Mouse (Mus musculus): ENCODE results near the gene Plekha6.

DNA sequence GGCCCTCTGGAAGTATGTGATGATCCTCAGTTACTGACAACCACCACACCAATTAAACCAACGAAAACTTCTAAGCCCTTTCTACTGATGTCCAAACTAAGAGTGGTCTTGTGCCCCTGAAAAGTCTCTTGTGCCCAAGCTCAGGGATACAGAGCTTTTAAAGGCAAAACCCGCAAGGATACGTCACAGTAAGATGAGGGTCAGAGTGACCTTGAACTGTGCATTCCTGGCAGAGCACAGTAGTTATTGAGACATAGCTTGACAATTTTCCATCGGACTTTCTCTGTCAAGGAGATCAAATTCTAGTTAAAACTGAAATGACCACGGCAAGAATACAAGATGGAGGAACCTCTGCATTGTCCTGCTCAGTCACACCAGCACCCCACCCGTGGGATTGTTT lies 42.8 kb upstream of the Plekha6 start:
- TF ChIP-seq CTCF (IDR thresholded peaks at IDR 0.05; ENCODE audit: extremely low read depth, insufficient read length, insufficient replicate concordance, low read depth, low read length) (no peak), POLR2A (IDR thresholded peaks at IDR 0.05; ENCODE audit: low read depth, low read length) (no peak)

All from small intestine, adult 2 months (tissue).